Mouse (Mus musculus) thymus, postnatal 10 days (tissue): ENCODE measurements around the gene Prdm1.

ENCODE experiments used
- DNase-seq, 2 experiments: peaks; one replicate each; pipeline ENCODE4 v3.0.0; 2021; ENCODE audit warnings: low spot score in 2 of 2

Gene Prdm1

DNA sequence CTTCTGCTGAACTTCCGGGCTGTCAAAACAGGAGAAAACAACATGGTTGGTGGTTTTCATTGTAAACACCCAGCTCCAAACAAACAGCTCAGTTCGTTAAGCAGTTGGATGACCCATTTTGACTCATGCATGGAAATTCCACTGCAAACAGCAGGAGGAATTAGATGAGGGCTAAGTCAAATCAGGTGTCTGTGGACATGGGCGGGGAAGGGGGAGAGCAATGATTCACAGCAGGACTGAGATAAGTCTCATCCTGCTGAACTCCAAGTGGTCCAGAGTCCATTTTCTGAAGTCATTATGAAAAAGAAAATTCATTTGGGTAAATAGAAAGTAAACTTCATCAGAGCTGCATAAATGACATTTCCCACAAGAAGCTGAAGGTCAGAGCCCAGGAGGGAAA, 108.1 kb downstream of the Prdm1 start:
- DNase-seq = no peak

DNA sequence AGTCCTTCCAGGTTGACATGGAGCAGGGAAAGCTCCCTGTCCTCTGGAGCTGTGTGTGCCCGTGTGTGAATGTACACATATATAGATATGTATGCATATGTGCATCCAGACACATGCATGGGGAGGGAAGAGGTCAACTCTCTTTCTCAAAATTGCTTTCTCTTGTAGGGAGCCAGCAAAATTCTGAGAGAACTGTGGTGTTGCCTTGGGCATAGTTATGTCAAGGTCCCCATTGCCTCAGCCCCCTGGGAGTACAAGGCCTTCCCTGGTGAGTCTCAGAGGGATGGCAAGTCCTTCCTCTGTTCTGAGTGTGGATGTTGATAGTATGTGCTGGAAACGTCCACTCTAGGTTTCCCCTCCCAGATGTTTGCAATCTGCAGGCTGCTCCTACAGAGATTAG, 109.4 kb downstream of the Prdm1 start:
- DNase-seq = no peak

DNA sequence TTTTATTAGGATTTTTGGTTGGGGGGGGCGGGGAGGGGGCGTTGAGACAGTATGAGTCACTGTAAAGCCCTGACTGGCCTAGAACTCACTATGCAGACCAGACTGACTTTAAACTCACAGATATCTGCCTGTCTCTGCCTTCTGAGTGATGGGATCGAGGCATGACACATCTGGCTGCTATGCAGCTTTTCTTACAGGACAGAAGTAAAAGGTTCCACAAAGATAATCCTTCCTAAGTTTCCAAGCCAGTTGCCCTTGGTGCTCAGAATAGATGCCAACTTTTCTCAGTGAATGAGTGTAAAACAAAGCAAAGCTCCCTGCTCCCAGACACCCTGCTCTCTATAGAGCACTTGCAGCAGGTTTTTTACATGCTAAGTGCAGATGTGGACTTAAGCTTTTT, 112.7 kb downstream of the Prdm1 start:
- DNase-seq = no peak

DNA sequence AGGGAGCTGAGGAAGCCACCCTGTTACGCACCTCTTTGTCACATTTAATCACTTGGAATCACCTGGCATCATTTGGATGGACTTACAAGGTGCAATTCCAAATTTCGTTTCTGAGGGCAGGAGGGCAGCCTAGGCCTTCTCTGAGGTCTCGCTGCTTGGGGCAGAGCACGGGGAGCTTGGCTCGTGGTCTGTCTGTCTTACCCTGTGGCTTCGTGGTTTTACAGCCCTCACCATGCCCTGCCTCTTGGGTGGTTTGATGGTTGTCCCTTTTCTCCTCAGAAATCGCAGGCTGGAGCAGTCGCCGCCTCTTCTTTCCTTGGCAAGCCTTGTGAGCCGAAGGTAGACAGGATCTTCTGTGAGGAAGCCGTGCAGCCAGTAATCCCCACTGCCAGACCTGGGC, 118.3 kb downstream of the Prdm1 start:
- DNase-seq = no peak

DNA sequence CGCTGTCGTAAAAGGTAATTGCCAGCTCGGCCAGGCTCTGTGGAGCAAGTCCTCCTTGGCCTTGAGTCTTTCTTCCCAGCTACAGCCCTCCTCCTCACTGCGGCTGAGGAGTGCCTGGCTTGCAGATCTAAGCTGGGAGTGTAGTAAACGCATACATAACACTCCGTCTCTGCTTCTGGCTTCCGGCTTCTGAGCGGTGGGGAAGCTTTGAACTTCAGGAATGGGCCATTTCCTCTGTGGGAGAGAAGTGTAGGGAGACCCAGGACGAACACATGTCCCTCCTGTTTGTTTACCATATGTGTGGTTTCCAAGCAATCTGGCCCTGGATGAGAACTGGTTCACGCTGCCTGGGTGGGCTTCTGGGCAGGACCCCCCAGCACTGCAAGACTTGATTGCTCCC, 119.2 kb downstream of the Prdm1 start:
- no peak for DNase-seq

DNA sequence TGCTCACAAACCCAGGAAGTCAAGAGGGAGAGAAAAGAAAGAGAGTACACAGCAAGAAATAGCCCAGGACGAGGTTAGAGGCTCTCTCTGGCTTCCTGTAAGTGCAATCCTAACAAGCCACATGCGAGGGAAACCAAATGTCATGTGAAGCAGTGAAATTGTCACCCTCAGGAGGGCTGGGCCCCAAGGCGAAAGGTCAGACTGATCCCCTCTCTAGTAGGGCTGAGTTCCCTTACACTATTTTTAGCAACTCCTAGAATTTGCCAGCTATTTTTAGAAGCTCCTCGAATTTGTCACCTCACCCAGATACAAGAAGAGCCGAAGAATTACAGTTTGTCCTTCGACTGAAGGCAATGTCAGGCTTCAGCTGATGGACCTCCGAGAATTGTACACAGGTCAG, 124.9 kb downstream of the Prdm1 start:
- DNase-seq = no peak

DNA sequence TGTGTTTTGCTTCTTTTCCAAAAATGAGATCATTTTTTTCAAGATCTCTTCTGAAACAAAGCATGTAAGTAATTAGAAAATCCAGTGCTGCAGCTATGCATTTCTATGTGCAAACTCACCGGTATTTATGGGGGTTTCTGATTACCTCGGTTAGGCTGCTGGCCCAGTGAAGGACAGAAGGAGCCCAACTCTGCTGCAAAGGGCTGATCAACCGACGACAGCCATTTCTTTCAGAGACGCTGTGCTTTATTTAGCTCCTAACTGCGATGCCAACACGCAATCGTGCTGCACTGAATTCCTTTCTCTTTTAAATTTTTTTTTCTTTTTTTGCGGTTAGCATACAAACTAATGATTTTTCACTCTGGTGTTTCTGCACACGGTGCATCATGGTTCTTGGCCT, 126.7 kb downstream of the Prdm1 start:
- DNase-seq = no peak

DNA sequence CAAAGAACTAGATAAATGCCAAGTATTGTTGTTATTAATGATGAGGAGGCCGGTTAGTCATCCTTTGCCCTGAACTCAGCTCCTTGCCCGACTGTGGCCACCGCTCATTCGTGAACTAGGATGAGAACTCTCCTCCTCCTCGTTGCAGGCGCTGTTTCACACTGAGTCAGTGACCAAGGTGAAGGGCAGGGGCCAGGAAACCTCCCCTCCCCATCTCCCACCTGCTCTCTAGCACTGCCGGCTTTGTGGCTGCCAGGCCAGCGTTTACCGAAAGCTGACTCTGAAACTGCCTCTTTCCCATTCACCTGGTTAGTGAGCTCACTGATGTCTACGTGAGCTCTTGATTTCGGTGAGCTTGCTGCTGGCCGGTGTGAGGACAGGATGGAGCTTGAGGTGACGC, 127.7 kb downstream of the Prdm1 start:
- no peak for DNase-seq

DNA sequence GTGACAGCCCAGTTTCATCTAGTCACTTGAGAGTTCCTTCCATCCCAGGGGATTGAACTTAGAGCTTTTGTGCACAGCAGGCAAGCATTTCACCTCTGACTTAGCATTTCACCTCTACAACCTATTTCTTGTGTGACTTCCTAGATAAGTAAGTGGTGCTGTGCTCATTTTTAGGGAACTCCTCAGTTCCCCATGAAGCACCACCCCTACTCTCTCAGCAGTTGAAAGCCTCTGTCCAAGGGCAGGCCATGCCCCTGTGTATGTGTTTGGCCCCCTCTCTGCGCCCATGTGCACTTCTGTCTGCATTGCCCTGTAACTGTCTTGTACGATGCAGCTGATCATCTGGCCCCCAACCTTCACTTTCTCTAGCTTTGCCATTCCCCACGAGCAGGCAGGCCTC, 128.2 kb downstream of the Prdm1 start:
- no peak for DNase-seq

DNA sequence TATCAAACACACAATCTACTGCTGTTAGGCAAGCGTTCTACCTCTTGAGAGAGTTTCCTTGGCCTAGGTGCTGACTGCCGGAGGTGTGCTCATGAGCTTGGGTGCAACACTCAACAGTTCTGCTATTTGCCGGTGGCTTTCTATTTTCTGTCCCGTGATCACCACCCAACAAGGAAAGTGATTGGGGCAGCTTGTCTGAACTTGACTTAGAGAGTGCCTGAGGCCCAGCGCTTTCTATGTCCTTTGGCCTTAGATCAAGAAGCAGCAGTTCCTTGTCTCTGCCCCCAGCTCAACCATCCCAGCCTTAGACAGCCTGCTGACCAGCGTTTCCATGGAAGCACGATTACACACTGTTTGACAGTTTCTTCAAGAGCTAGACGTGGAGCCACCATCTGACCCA, 135.4 kb downstream of the Prdm1 start:
- no peak for DNase-seq

DNA sequence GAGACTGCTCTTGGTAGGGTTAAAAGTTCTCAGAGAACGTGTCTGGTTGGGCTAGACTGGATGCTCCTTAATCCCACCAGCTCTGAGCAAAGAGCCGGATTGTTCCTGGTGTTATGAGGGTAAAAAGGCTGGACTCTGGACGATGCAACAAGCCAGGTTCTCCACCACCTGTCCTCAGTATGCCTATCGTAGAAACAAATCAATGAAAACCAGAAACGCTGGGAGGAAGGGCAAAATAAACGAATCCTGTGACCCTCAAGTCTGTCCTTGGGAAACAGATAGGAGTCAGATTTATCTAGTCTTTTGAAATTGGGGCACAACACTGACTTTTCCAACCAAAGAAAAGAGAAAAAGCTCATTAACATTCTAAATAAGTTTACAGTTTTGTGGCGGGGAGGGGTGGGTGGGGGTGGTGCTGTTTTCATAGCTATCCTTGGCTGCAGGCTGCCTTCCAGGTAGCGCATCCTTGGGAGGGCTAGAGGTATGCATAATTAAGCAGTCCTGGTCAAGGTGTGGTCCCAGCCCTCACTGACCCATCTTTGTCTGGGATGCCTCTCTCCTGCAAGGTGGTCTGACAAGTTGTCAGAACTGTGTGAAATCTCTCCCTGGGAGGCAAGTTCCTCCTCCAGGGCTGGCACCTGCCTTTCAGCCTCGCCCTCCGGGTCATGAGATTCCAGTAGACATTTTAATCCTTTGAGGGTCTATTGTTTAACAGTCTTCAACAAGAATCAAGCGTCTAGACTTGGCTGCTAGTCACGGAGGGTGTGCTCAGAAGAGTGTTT, 136.6 kb downstream of the Prdm1 start:
- no peak for DNase-seq

DNA sequence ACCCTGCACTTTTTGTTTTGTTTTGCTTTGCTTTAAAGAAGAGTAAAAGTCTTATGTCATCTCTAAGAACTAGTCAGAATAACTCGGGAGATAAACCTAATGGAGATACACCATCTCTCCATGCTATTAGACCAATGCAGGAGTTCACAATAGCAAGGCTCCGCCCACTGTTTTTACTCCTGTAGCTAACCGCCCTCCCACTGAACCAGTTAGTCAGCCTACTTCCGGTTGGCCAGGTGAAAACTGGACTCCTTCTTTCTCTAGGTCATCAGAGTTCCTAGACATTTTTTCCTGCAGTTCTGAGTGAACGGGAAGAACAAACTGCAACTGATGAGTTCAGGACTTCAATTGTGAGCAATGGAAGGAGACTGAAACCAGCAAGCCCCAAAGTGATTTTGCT, 138.0 kb downstream of the Prdm1 start:
- no peak for DNase-seq

DNA sequence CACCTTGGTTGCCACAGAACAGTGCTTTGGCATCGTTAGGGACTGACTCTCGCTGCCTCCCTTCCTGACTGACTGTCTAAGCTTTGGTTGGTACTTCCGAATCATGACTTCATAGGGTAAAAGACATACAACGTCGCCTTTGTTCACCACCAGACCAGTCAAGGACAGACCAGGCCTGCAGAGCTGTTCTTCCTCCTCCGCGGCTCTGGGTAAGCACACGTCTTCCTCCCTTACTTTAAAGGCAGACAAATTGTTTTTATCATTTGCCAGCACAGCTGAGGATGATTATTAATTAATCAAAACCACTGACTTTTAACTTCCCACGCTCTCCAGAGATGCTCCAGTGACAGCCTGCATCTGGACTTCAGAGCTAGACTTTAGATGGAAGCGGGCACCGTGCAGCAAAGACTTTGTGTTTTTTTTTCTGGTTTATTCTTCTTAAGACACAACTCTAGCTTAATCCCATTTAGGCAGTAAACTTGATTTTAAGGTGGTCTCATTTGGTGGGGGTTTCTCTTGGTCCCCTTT, 139.5 kb downstream of the Prdm1 start:
- no peak for DNase-seq
